Mouse (Mus musculus) hindbrain, postnatal 0 days (tissue): ENCODE data around the gene Msh6. TPM values are rescaled to one million over a fixed set of nuclear protein-coding genes. Genes with fewer than 3 reads are reported as not detected.
"Not testable (repeated sequence)": the region's sequence is repeated elsewhere in the genome, so short reads cannot be mapped to it uniquely, and the experiment has no call there.

Experiments
- ATAC-seq: fragments of 200-750 bp; cut with Nextera tagmentation; 2 replicates; pipeline ENCODE4 v1.8.0; 2017; ENCODE audit warnings: mild to moderate bottlenecking, moderate TSS enrichment, moderate library complexity
- DNase-seq: peaks from one replicate; pipeline ENCODE4 v3.0.0-alpha.2; 2015; ENCODE audit warnings: low spot score
- H3K27ac ChIP-seq: fragments of 300-500 bp; sonication (generic); 2 replicates; pipeline ENCODE4 v1.5.1; 2014; ENCODE audit warnings: mild to moderate bottlenecking
- H3K27me3 ChIP-seq: fragments of 300-500 bp; sonication (generic); 2 replicates; pipeline ENCODE4 v1.6.1; 2014; ENCODE audit warnings: low read length, mixed read lengths; ENCODE audit not compliant: insufficient read depth
- H3K36me3 ChIP-seq: fragments of 300-500 bp; sonication (generic); 2 replicates; pipeline ENCODE4 v1.6.1; 2014; ENCODE audit warnings: low read length, mixed read lengths; ENCODE audit not compliant: insufficient read depth
- H3K4me1 ChIP-seq: fragments of 300-500 bp; sonication (generic); 2 replicates; pipeline ENCODE4 v1.6.1; 2014; ENCODE audit warnings: antibody characterized with exemption, low read length, mixed read lengths; ENCODE audit not compliant: insufficient read depth
- H3K4me2 ChIP-seq: fragments of 300-500 bp; sonication (generic); 2 replicates; pipeline ENCODE4 v1.6.1; 2014; ENCODE audit warnings: low read depth, mild to moderate bottlenecking, low read length, moderate library complexity, mixed read lengths
- H3K4me3 ChIP-seq: fragments of 300-500 bp; sonication (generic); 2 replicates; pipeline ENCODE4 v1.5.1; 2014; ENCODE audit warnings: low read length
- H3K9ac ChIP-seq: fragments of 300-500 bp; sonication (generic); replicated peaks from 2 replicates; pipeline ENCODE4 v1.6.1; 2014; ENCODE audit warnings: mild to moderate bottlenecking, low read length, moderate library complexity, mixed read lengths
- H3K9me3 ChIP-seq: fragments of 300-500 bp; sonication (generic); 2 replicates; pipeline ENCODE4 v1.6.1; 2016; ENCODE audit warnings: low read length, mixed read lengths
- CTCF ChIP-seq: IDR thresholded peaks from 2 replicates; pipeline ENCODE4 v1.5.1; 2016; ENCODE audit warnings: antibody characterized with exemption, control low read depth, low read depth
- WGBS: fragments of 180-500 bp; shearing (Covaris S2); extraction: QIAGEN DNeasy Blood & Tissue Kit; methylation state at CpG from one replicate; pipeline ENCODE4 v1.1.7; 2014; 5-methylcytosine and 5-hydroxymethylcytosine counted together
- polyA plus RNA-seq: library from polyadenylated mRNA; unstranded; fragments of >200 nt; fragmentation: Nextera tagmentation; extraction: Ambion mirVana; gene quantifications from 2 replicates; pipeline ENCODE4 v1.2.1, GENCODE M21; 2015
- total RNA-seq: library from RNA; depleted of rRNA; stranded (reverse); fragments of >200 nt; gene quantifications from 2 replicates; pipeline ENCODE4 v1.2.3, GENCODE M21; 2014; rRNA removed

Gene Msh6
- total RNA-seq (21.1 and 21.5 TPM in 2 replicates), polyA plus RNA-seq (19.2 and 19.6 TPM in 2 replicates)

DNA sequence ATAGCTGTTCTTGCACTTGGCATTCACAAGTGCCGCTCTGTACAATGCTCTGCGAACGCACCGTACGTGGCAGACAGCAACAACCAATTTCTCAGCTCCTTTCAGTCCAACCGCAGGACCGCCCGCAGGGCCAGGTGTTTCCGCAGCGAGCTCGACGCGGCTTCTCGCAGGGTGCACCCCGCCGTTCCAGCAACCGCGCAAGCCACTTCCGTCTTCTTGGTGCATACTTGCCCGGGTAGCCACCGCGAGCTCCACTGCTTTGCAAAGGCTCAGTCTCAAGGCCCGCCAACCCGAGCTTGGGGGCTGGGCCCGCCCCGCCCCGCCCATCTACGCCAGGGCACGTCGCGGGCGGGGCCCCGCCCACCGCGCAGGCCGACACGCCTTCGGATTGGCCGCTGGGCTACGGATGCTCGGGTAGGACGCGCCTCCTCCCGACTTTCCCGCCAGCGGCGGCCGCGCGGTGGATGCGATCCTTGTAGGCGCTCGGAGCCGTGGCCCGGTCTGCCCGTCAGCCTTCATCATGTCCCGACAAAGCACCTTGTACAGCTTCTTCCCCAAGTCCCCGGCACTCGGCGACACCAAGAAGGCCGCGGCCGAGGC lies at the start of gene Msh6:
Gene Msh6, plus strand, starts transcription at position 434 of the 600 bp plus-strand sequence.
- H3K27ac ChIP-seq, result peak within 1 kb of the TSS; percentile 88
- TF ChIP-seq CTCF, result 0 out of 2 replicates have a peak, but pooled peaks have one; percentile 2
- H3K4me3 ChIP-seq, result peak within 1 kb of the TSS; percentile 96
- DNase-seq (peak; percentile 97), ATAC-seq (peak; percentile 99)
- 0 out of 2 replicates have a peak, but pooled peaks cover 9% of the 10 kb centered on the region for H3K4me1 ChIP-seq
- WGBS, result under 1% methylated on average over 56 of the region's 63 CpGs
- H3K36me3 ChIP-seq, result no peaks in the 10 kb centered on the region
- no peaks in the 10 kb centered on the region for H3K27me3 ChIP-seq
- no peaks in the 10 kb centered on the region for H3K9me3 ChIP-seq
- peak within 1 kb of the TSS; percentile 87 for H3K9ac ChIP-seq
- peak within 1 kb of the TSS; percentile 84 for H3K4me2 ChIP-seq

DNA sequence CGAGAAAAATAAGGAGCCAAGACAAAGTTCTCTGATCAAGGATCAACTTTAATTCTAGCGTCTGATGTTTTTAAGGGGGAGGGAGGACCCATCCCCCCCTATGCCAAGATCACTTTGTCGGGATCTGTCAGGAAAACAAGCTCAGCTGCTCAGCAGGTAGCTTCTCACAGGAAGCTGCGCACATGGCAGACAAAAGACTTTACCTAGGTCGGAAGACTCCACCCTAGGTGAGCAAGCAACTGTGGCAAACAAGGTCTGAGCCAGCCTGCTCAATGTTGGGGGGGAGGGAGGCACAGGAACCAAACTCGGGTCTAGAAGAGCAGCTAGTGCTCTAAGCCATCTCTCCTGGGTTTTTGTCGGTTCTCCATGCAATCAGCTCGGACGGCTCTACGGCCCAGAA lies 40.5 kb upstream of the Msh6 start:
- WGBS, result 81% methylated on average over 10 of the region's 10 CpGs
- no peak for TF ChIP-seq CTCF
- DNase-seq (no peak), ATAC-seq (no peak)
- Histone ChIP-seq H3K9ac (no peak overlapping the region), H3K4me2 (no peak overlapping the region), H3K27me3 (no peaks in the 10 kb centered on the region), H3K27ac (no peak overlapping the region), H3K4me1 (no peaks in the 10 kb centered on the region), H3K4me3 (no peak overlapping the region), H3K9me3 (no peaks in the 10 kb centered on the region), H3K36me3 (no peaks in the 10 kb centered on the region)

DNA sequence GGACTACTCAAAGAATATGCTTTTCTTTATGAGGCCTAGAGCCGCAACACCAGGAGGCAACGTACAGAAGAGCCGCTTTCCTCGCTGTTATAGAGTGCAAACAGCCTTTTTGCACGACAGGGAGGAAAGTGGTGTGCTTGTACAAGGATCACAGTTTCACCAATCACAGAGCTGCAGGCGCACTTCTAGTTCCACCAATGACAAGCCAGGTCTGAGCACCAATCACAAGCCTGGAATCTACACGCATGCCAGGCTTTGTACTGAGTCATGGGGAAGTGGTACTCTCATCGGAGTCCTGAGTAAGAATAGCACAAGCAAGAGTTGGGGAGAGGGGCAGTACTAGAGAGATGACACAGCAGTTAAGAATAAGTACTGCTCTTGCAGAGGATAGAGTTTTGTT lies 40.1 kb upstream of the Msh6 start:
- no peaks in the 10 kb centered on the region for H3K27me3 ChIP-seq
- no peak overlapping the region for H3K9ac ChIP-seq
- H3K9me3 ChIP-seq, result no peaks in the 10 kb centered on the region
- 90% methylated on average over 8 of the region's 8 CpGs for WGBS
- H3K4me1 ChIP-seq, result no peaks in the 10 kb centered on the region
- no peak overlapping the region for H3K4me2 ChIP-seq
- DNase-seq (no peak), ATAC-seq (no peak)
- no peak for TF ChIP-seq CTCF
- H3K36me3 ChIP-seq, result no peaks in the 10 kb centered on the region
- no peak overlapping the region for H3K27ac ChIP-seq
- H3K4me3 ChIP-seq, result no peak overlapping the region

DNA sequence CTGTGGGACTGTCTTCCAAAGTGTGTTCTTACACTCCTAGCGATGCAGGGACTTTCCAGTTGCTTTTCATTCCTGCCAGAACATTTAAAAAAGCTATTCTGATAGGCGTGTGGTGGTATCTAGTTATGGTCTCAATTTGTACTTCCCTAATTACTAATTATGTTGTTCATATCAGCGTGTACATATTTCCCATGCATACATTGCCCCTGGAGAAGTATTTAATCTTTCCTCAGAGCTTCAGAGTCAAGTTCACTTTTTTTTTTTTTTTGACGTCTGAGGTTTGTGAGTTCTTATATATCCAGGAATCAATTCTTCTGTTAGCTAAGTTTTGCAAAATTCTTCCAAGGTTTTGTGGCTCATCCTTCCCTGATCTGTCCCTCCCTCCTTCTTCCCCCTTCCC lies 38.7 kb upstream of the Msh6 start:
- no peak for TF ChIP-seq CTCF
- no peak for ATAC-seq
- H3K27ac ChIP-seq, result no peak overlapping the region
- DNase-seq, result no peak
- no peak overlapping the region for H3K4me2 ChIP-seq
- no peaks in the 10 kb centered on the region for H3K27me3 ChIP-seq
- H3K36me3 ChIP-seq, result no peaks in the 10 kb centered on the region
- no peak overlapping the region for H3K4me3 ChIP-seq
- no peaks in the 10 kb centered on the region for H3K4me1 ChIP-seq
- H3K9ac ChIP-seq, result no peak overlapping the region
- 88% methylated on average over 4 of the region's 4 CpGs for WGBS
- no peaks in the 10 kb centered on the region for H3K9me3 ChIP-seq

DNA sequence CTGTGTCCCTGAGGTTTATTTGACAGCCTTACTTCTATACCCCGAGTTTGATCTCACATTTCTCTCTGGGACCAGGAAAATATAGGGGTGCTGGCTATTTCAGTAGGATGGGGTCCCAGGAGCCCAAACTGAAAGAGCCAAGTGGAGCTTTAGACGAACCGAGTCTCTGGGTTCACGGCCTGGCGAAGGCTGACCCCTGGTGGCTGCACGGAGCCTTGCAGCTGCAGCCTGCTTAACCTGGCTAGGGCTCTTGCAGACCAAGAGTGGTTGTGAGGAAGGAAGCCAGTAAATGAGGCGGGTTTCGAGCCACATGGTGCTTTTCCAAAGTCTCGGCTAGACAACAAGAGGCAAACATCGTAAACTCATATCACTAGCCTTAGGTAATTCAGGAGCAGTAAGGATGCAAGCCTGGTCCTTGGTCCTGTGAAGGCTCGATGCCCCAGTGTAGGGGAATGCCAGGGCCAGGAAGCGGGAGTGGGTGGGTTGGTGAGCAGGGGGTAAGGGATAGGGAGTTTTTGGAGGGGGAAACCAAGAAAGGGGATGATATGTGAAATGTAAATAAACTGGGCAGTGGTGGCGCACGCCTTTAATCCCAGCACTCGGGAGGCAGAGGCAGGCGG lies 25.8 kb upstream of the Msh6 start:
- WGBS, result 44% methylated on average over 16 of the region's 16 CpGs
- no peak overlapping the region for H3K27ac ChIP-seq
- H3K36me3 ChIP-seq, result no peaks in the 10 kb centered on the region
- ATAC-seq (peak; percentile 83), DNase-seq (peak; percentile 89)
- H3K4me3 ChIP-seq, result no peak overlapping the region
- H3K4me2 ChIP-seq, result no peak overlapping the region
- TF ChIP-seq CTCF, result peak; percentile 99
- no peaks in the 10 kb centered on the region for H3K4me1 ChIP-seq
- no peaks in the 10 kb centered on the region for H3K9me3 ChIP-seq
- H3K9ac ChIP-seq, result no peak overlapping the region
- H3K27me3 ChIP-seq, result no peaks in the 10 kb centered on the region

DNA sequence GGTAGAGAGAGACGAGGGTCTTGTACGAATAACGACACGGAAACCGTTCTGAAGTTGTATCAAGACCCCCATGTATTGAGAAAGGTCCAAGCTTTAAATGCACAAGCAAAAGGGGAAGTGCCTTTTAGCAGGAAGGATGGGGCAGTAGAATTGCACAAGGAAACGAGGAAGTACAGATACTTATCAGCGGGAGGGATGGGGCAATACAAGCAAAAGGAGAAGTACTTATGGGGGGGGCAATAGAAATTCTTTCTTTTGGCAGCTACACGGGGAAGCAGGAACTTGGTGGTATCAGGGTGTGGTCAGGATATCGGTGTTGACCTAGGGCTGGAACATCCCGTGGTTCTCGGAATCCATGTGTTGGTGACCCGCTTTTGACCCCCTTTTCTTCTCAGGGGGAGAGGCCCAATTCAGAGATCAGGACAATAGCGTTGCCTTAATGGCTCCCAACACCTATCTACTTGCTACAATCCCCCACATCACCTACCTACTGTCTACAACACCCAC lies 20.2 kb upstream of the Msh6 start:
- not testable (repeated sequence) for ATAC-seq

More for the DNA sequence above, 20.2 kb upstream of the Msh6 start:
- H3K4me2 ChIP-seq, H3K27me3 ChIP-seq, DNase-seq, H3K4me3 ChIP-seq, H3K27ac ChIP-seq, H3K9me3 ChIP-seq, H3K4me1 ChIP-seq, H3K9ac ChIP-seq, H3K36me3 ChIP-seq: not testable (repeated sequence)
- 91% methylated on average over 12 of the region's 13 CpGs for WGBS
